Mouse (Mus musculus) erythroblast, adult 5-6 weeks (primary cell): ENCODE results near the gene Ess2. TPM values are rescaled to one million over a fixed set of nuclear protein-coding genes. Genes with fewer than 3 reads are reported as not detected.
A peak's percentile ranks its signal among the peaks of the same experiment; 100 is the strongest.

Source experiments
- ATAC-seq: replicated peaks from 2 replicates; pipeline ENCODE4 v1.8.0; 2016; ENCODE audit warnings: moderate number of reproducible peaks, mild to moderate bottlenecking, moderate TSS enrichment, inconsistent platforms; ENCODE audit not compliant: poor library complexity, low FRiP score, severe bottlenecking
- total RNA-seq, 2 experiments: library from RNA; stranded (forward) in 1 of 2; stranded (reverse) in 1 of 2; fragments of 150-400 nt in 1 of 2; fragments of 200-764, 138-1000 nt in 1 of 2; gene quantifications; 2 replicates each; pipeline versions ENCODE4 v1.2.3 to v1.2.4; 2015 to 2017; ENCODE audit warnings: low replicate concordance in 2 of 2

Ess2 gene
- total RNA-seq, 2 experiments from 2014 or later, result 1.7 to 8.4 TPM

- ATAC-seq, result 0 out of 2 replicates have a peak, but pooled peaks have one; percentile 27
These were observed 39.9 kb downstream of the Ess2 start for GRCm38 (mm10) chr16:17871248-17871647.

GRCm38 (mm10) chr16:17865770-17866169, 45.4 kb downstream of the Ess2 start:
- ATAC-seq, result no peak

DNA sequence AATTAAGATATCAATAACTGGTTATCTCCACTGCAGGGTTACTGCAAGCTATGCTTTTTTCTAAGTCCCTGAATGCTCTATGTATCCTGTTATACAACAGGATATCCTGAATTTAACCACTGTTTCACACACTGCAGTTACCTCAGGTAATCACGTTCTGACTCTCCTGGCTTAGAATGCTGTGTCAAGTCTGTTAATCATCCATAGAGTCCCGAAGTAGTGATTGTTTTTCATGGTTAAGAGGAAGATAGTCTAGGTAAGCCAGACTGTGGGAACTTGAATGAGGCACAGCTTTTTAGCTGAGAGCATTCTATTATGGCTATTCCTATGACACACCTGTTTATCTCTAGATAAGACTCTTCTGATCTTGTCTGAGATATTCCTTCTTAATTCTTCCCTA, 45.9 kb downstream of the Ess2 start:
- ATAC-seq, result no peak

- 0 out of 2 replicates have a peak, but pooled peaks have one; percentile 48 for ATAC-seq
These were observed 52.6 kb downstream of the Ess2 start for GRCm38 (mm10) chr16:17858592-17858991.

- no peak for ATAC-seq
These were observed 54.0 kb downstream of the Ess2 start for GRCm38 (mm10) chr16:17857157-17857556.

DNA sequence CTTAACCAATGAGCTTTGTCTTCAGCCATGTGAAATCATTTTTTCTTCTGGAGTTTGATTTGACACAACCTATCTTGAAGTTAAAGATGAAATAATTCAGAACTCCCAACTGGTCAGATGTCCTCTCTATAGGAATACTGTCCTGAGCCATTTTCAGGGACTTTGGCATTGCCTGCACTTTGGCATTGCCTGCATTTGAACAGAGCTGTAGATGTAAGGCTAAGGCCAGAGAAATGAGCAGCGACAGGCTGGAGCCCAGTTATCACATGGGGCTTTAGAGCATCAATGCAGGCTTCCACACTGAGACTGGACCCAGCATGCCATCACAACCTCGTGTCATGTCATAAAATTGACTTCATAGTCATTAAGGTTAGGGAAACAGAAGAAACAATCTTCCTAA, 57.9 kb downstream of the Ess2 start:
- ATAC-seq, result no peak

DNA sequence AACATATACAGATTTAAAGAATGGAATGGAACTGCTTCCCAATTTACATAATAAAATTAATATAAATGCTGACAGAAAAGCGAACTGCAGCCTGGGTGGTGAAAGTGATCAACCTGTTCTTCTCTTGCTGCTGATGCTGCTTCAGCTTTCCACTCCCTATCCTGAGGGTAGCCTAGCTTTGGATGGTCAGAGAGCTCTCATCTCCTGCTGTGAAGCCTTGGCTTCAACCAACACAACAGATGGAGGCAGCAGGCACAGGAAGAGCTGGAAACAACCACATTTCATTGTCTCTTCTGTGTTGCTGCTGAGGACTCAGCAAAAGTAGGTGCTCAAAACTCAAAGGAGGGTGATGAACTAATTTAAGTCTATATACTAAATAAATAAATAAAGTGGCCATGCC, 59.3 kb downstream of the Ess2 start:
- no peak for ATAC-seq

DNA sequence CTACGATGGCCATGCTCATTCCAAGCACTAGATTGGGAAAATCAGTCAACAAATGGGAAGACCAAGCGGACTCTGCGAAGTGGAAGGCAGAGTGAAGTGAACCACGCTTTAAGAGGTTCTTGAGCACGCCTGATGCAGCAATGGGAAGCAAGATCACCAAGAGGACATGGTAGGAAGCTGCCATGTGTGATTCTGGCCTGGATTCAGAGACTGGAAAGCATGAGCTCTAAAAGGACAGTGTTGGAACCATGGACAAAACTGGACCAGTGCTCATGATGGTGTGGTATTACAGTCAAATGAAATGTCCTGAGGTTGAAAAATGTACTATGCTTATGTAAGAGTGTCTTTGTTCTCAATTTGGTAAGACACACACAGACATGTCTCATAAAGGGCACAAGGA, 59.8 kb downstream of the Ess2 start:
- ATAC-seq, result no peak

Other genes starting within 250 kb of the Ess2 start
- gene Med15, start 178.5 kb downstream of the Ess2 start, total RNA-seq (2015; ENCODE audit: low replicate concordance), result 15.5 and 30.0 TPM in 2 replicates
- 16.7 and 20.7 TPM in 2 replicates for gene Med15, start 178.5 kb downstream of the Ess2 start, total RNA-seq (2017; ENCODE audit: low replicate concordance)
- gene Klhl22, start 151.7 kb downstream of the Ess2 start, total RNA-seq (2015; ENCODE audit: low replicate concordance), result 2.1 and 2.5 TPM in 2 replicates
- gene Klhl22, start 151.7 kb downstream of the Ess2 start, total RNA-seq (2017; ENCODE audit: low replicate concordance), result 4.3 and 9.0 TPM in 2 replicates
- gene Scarf2, start 114.1 kb downstream of the Ess2 start, total RNA-seq (2015; ENCODE audit: low replicate concordance), result not detected in 2 replicates
- not detected in 2 replicates for gene Scarf2, start 114.1 kb downstream of the Ess2 start, total RNA-seq (2017; ENCODE audit: low replicate concordance)
- gene B830017H08Rik, start 78.2 kb downstream of the Ess2 start, total RNA-seq (2015; ENCODE audit: low replicate concordance), result not detected in 2 replicates
- not detected in 2 replicates for gene B830017H08Rik, start 78.2 kb downstream of the Ess2 start, total RNA-seq (2017; ENCODE audit: low replicate concordance)
- 2.5 TPM in 1 of 2 replicates, not detected in the other for gene Car15, start 73.0 kb downstream of the Ess2 start, total RNA-seq (2015; ENCODE audit: low replicate concordance)
- gene Car15, start 73.0 kb downstream of the Ess2 start, total RNA-seq (2017; ENCODE audit: low replicate concordance), result 1.3 TPM in 1 of 2 replicates, not detected in the other
- gene Gm20518, start 19.7 kb downstream of the Ess2 start, total RNA-seq (2015; ENCODE audit: low replicate concordance), result 1.0 TPM in 1 of 2 replicates, not detected in the other
- gene Gm20518, start 19.7 kb downstream of the Ess2 start, total RNA-seq (2017; ENCODE audit: low replicate concordance), result 0.68 TPM in 1 of 2 replicates, not detected in the other
- gene Tssk1, start 17.1 kb downstream of the Ess2 start, total RNA-seq (2015; ENCODE audit: low replicate concordance), result not detected in 2 replicates
- not detected in 2 replicates for gene Tssk1, start 17.1 kb downstream of the Ess2 start, total RNA-seq (2017; ENCODE audit: low replicate concordance)
- 2.1 and 26.1 TPM in 2 replicates for gene Dgcr2, start 12.8 kb downstream of the Ess2 start, total RNA-seq (2015; ENCODE audit: low replicate concordance)
- 11.6 and 13.8 TPM in 2 replicates for gene Dgcr2, start 12.8 kb downstream of the Ess2 start, total RNA-seq (2017; ENCODE audit: low replicate concordance)
- not detected in 2 replicates for gene Tssk2, start 12.7 kb downstream of the Ess2 start, total RNA-seq (2015; ENCODE audit: low replicate concordance)
- not detected in 2 replicates for gene Tssk2, start 12.7 kb downstream of the Ess2 start, total RNA-seq (2017; ENCODE audit: low replicate concordance)
- gene Gsc2, start 3.7 kb upstream of the Ess2 start, total RNA-seq (2015; ENCODE audit: low replicate concordance), result not detected in 2 replicates
- gene Gsc2, start 3.7 kb upstream of the Ess2 start, total RNA-seq (2017; ENCODE audit: low replicate concordance), result not detected in 2 replicates
- gene Slc25a1, start 16.9 kb upstream of the Ess2 start, total RNA-seq (2015; ENCODE audit: low replicate concordance), result 5.4 and 6.9 TPM in 2 replicates
- 8.6 and 13.7 TPM in 2 replicates for gene Slc25a1, start 16.9 kb upstream of the Ess2 start, total RNA-seq (2017; ENCODE audit: low replicate concordance)
- gene Vpreb2, start 69.1 kb upstream of the Ess2 start, total RNA-seq (2015; ENCODE audit: low replicate concordance), result not detected in 2 replicates
- not detected in 2 replicates for gene Vpreb2, start 69.1 kb upstream of the Ess2 start, total RNA-seq (2017; ENCODE audit: low replicate concordance)
- 0.96 and 7.9 TPM in 2 replicates for gene Dgcr6, start 141.5 kb upstream of the Ess2 start, total RNA-seq (2015; ENCODE audit: low replicate concordance)
- gene Dgcr6, start 141.5 kb upstream of the Ess2 start, total RNA-seq (2017; ENCODE audit: low replicate concordance), result 1.6 and 6.6 TPM in 2 replicates
- gene Prodh, start 178.9 kb upstream of the Ess2 start, total RNA-seq (2015; ENCODE audit: low replicate concordance), result 3.3 and 6.3 TPM in 2 replicates
- gene Prodh, start 178.9 kb upstream of the Ess2 start, total RNA-seq (2017; ENCODE audit: low replicate concordance), result 4.7 and 7.4 TPM in 2 replicates
- gene Rtn4r, start 216.3 kb upstream of the Ess2 start, total RNA-seq (2015; ENCODE audit: low replicate concordance), result 0.42 and 0.96 TPM in 2 replicates
- not detected in 2 replicates for gene Rtn4r, start 216.3 kb upstream of the Ess2 start, total RNA-seq (2017; ENCODE audit: low replicate concordance)